Mouse (Mus musculus) fat pad, adult 2 months (tissue): ENCODE measurements at regions not wholly inside any gene's neighbourhood (a gene's known extent, or its start where the extent isn't known, plus 50 kb on each side); places are given as distances from the start of the nearest gene placed in this dataset.

ENCODE experiments used
- DNase-seq: peaks from one replicate; pipeline ENCODE4 v3.0.0-alpha.2; 2011; ENCODE audit warnings: low read depth, low spot score; ENCODE audit errors: extremely low read depth

DNA sequence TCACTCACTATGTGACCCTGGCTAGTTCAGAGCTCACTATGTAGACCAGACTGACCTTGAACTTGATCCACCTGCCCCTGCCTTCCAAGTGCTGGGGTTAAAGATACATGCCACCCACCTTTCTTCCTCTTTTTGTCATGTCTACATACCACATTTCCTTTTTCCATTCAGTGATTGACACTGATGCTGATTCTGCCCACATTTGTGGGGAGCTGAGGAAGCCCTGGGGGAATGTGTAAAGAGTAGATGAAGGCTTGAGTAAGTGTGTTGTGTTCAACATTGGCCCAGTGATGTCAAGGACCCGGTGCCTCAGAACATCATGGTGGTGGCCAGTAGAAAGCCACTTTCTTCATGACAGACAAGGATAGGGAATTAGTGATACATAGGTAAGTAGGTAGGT lies 201.3 kb downstream of the Rpap3 start:
- DNase-seq, result no peak

DNA sequence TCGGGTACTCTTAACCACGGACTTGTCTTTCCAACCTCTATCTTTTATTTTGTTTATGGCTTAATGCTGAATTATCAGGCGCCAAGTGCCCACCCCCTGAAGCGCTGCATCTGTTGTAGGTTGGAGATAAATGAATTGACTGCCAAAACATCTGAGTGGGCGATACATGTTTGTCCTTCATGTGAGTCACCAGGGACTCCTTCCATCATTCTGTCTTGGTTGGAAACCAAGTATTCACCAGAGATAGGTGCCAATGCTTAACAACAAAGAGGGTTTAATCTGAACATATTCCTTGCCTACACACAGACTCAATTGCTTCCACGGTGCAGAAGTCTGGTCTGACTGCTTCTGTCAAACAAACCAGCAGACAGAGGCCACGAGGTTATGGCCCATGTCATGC lies 203.6 kb downstream of the Rpap3 start:
- DNase-seq, result peak; percentile 83

- DNase-seq, result peak; percentile 97
Measured at GRCm38 (mm10) chr15:97501420-97501819, 204.2 kb downstream of the Rpap3 start.

DNA sequence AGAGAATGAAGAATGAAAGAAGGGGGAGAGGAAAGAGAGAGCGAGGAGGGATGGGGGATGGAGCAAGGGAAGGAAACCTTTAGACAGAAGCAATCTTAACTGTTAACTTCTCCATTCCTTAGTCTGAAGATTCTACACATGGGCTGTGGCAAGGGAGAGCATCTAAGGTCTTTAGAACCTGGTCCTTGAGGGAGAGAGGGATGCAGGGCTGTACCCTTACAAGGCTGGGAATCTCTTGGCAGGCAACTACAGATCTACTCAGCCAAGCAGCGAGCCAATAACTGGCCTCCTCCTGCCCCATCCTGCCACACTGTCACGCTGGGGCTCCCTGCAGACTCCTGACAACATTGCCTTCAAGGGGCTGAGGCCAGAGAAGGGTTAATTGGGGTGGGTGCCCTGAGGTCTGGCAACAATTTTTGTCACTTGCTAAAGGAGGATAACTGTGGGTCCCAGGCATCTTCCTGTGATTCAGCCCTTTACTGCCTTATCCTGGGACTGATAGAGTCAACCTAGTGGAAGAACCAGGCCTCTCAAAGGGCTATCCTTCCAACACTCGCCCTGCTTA lies 205.7 kb downstream of the Rpap3 start:
- no peak for DNase-seq

DNA sequence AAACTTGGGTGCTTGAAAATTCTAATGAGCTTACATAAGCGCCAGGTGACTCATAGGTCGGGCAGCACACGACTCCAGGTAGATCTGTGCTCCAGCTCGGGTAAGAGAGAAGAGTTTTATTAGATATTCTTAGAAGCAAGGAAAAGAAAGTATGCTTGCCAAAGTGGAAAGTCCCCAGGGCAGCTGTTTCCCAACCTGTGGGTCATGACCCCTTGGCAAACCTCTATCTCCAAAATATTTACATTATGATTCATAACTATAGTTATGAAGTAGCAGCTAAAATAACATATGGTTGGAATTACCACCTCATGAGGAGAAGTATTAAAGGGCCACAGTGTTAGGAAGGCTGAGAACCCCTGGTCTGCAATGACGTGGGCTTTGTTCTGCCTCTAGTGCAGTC lies 206.4 kb downstream of the Rpap3 start:
- peak; percentile 82 for DNase-seq

GRCm38 (mm10) chr15:97498375-97498774 lies 207.2 kb downstream of the Rpap3 start:
- DNase-seq, result no peak

DNA sequence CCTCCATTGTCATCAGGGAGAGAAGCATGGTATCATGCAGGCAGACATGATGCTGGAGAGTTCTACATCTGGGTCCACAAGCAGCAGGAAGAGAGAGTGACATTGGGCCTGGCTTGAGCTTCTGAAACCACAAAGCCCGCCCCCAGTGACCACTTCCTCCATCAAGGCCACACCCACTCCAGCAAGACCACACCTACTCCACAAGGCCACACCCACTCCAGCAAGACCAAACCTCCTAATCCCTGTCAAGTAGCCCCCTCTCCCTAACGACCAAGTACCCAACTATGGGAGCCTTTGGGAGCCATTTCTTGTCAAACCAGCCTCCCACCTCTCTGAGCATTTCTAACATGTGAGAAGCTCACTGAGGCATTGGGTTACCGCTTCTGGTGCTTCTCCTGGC lies 209.6 kb downstream of the Rpap3 start:
- no peak for DNase-seq

- no peak for DNase-seq
Measured at GRCm38 (mm10) chr15:97493340-97493739, 212.3 kb downstream of the Rpap3 start.

- no peak for DNase-seq
Measured at GRCm38 (mm10) chr15:97491796-97492195, 213.8 kb downstream of the Rpap3 start.

DNA sequence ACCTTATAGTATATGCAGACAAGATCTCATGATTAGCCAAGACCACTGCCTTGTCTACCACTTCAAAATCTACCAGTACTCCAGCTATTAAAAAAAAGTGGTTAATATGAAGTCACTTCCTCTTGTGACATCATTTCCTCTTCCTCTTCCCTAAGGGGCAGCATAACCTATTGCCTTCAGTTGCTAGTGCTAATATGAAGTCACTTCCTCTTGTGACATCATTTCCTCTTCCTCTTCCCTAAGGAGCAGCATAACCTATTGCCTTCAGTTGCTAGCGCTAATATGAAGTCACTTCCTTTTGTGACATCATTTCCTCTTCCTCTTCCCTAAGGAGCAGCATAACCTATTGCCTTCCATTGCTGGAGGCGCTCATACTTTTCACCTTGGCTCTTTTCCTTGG lies 218.2 kb downstream of the Rpap3 start:
- no peak for DNase-seq

DNA sequence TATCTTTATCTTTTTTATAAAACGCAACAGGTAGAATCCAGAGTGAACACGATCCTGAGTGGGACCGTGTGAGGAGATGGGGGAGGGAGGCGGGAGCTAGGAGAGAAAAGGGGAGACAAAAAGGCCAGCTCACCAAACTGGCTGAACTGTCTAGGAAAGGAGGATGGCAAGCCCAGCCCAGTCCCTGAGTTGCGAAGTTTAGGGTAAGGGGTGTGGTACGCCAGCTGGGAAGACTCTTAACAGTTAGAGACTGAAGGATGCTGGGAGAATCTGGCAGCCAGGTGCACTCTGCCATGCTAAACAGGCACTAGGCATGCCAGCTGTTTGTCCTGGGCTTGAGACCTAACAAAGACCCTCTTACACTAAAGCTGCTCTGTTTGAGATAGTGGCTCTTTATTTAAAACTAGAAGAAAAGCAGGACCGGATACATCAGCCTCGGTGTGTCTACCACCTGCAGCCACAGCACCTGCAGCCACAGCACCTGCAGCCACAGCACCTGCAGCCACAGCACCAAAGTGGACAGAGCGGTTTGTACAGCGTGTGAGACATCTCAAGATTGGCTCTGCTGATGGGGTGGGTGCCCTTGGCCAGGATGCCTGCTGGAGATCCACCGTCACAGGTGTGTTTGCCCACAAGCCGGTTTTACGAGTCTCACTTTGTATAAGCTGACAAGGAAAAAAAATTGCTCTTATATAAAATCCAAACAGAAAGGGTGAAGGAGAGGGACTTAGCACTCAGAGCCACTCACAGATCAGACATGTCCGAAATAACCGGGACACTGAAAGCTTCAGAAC lies 225.1 kb upstream of the Amigo2 start:
- no peak for DNase-seq

GRCm38 (mm10) chr15:97471476-97471875 lies 224.4 kb upstream of the Amigo2 start:
- DNase-seq, result no peak

- DNase-seq, result no peak
Measured at GRCm38 (mm10) chr15:97469684-97470344, 222.7 kb upstream of the Amigo2 start.

GRCm38 (mm10) chr15:97468732-97469683 lies 221.9 kb upstream of the Amigo2 start:
- no peak for DNase-seq

GRCm38 (mm10) chr15:97467781-97468485 lies 220.8 kb upstream of the Amigo2 start:
- no peak for DNase-seq

DNA sequence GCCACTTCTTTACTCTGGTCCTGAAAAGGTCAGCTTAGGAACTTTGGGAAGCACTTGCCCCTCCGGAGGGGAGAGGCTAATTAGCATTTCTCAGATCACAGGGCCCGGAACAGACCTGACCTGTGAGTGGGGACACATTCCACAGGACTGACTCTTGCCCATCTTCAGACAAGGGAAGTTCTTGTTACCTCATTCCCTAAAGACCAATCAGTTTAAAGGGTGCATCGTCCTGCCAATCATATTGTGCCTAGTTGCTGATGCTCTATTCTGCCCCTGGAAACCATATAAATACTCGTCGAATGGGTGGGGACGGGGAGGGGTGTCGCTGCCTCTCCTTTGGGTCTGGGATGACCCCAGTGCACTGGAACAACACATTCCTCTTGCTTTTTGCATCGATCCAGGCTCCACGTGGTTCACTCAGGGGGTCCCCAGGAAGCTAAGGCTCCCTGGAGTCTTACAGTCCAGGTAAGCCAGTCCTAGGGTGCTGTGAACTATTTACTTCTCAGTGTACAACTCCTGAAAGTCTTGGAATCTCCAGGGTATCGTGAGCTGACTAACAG lies 219.9 kb upstream of the Amigo2 start:
- DNase-seq, result no peak

- DNase-seq, result no peak
Measured at GRCm38 (mm10) chr15:97466110-97466509, 219.0 kb upstream of the Amigo2 start.

DNA sequence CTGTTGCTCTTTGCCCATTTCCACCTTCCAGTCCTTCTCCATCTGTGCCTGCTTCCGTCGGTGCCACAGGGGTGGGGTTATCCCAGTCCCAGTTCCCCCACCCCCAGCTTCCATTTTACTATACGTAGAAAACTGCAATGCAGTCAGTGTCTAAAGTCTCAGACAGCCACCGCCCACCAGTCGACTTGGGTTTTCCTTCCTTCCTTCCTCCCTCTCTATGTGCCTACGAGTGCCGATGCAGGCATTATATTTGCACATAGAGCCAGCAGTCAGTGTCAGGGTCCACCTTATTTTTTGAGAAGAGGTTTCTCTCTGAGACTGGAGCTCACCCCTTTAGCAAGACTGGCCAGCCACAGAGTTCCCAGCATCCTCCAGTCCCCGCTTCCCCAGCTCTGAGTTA lies 218.3 kb upstream of the Amigo2 start:
- DNase-seq, result no peak

GRCm38 (mm10) chr15:97464737-97465136 lies 217.7 kb upstream of the Amigo2 start:
- DNase-seq, result no peak

DNA sequence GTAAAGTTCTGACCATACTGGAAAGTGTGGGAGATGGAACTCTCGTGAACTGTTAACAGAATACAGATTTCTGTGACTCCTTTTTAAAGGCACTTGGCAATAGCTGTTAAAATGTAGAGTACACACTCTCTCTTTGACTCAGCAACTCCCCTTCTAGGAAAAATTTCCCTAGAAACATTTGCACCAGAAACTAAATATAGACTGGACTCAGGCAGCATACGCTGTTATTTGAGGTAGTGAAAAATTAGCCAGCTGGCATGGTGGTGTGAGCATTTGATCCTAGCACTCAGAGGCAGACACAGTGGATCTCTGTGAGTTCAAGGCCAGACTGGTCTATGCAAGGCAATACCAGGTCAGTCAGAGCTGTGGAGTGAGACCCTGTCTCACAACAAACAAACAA lies 215.5 kb upstream of the Amigo2 start:
- DNase-seq, result no peak
